Mouse (Mus musculus) intestine, postnatal 0 days (tissue): ENCODE data around the gene Lhcgr. TPM values are rescaled to one million over a fixed set of nuclear protein-coding genes. Genes with fewer than 3 reads are reported as not detected.

ENCODE experiments used
- ATAC-seq: fragments of 200-750 bp; cut with Nextera tagmentation; 2 replicates; pipeline ENCODE4 v1.8.0; 2017; ENCODE audit warnings: mild to moderate bottlenecking, moderate TSS enrichment, moderate library complexity
- H3K27ac ChIP-seq: fragments of 300-500 bp; sonication (generic); 2 replicates; pipeline ENCODE4 v1.5.1; 2014; ENCODE audit warnings: mild to moderate bottlenecking, low read depth, low read length, moderate library complexity
- H3K27me3 ChIP-seq: fragments of 300-500 bp; sonication (generic); replicated peaks from 2 replicates; pipeline ENCODE4 v1.6.1; 2014; ENCODE audit warnings: low read length, mixed read lengths; ENCODE audit not compliant: control insufficient read depth, insufficient read depth
- H3K36me3 ChIP-seq: fragments of 300-500 bp; sonication (generic); 2 replicates; pipeline ENCODE4 v1.6.1; 2014; ENCODE audit warnings: mild to moderate bottlenecking, moderate library complexity; ENCODE audit not compliant: control insufficient read depth, insufficient read depth
- H3K4me1 ChIP-seq: fragments of 300-500 bp; sonication (generic); replicated peaks from 2 replicates; pipeline ENCODE4 v1.6.1; 2014; ENCODE audit warnings: antibody characterized with exemption, low read length, mixed read lengths; ENCODE audit not compliant: control insufficient read depth, insufficient read depth
- H3K4me2 ChIP-seq: fragments of 300-500 bp; sonication (generic); replicated peaks from 2 replicates; pipeline ENCODE4 v1.6.1; 2014; ENCODE audit warnings: low read depth, mild to moderate bottlenecking, moderate library complexity
- H3K4me3 ChIP-seq: fragments of 300-500 bp; sonication (generic); 2 replicates; pipeline ENCODE4 v1.5.1; 2014; ENCODE audit warnings: low read depth, low read length
- H3K9ac ChIP-seq: fragments of 300-500 bp; sonication (generic); 2 replicates; pipeline ENCODE4 v1.6.1; 2014; ENCODE audit warnings: mild to moderate bottlenecking, low read depth, low read length
- H3K9me3 ChIP-seq: fragments of 300-500 bp; sonication (generic); 2 replicates; pipeline ENCODE4 v1.6.1; 2016; ENCODE audit warnings: mixed run types; ENCODE audit not compliant: control insufficient read depth
- CTCF ChIP-seq: sonication (generic); IDR thresholded peaks from 2 replicates; pipeline ENCODE4 v1.5.1; 2016; ENCODE audit warnings: low read depth, mild to moderate bottlenecking, control low read depth, antibody characterized with exemption, moderate library complexity
- WGBS: fragments of 180-500 bp; shearing (Covaris S2); extraction: QIAGEN DNeasy Blood & Tissue Kit; methylation state at CpG from one replicate; pipeline ENCODE4 v1.1.7; 2014; 5-methylcytosine and 5-hydroxymethylcytosine counted together
- polyA plus RNA-seq: library from polyadenylated mRNA; unstranded; fragments of >200 nt; fragmentation: Nextera tagmentation; extraction: Ambion mirVana; gene quantifications from 2 replicates; pipeline ENCODE4 v1.2.1, GENCODE M21; 2015

Gene Lhcgr
- polyA plus RNA-seq, 1 experiment from 2014 or later, result not detected

GRCm38 (mm10) chr17:88700901-88701300 lies 90.9 kb downstream of the Lhcgr start:
- no peak overlapping the region for H3K4me2 ChIP-seq
- no peak overlapping the region for H3K27ac ChIP-seq
- no peak for ATAC-seq

GRCm38 (mm10) chr17:88696656-88697333 lies 95.0 kb downstream of the Lhcgr start:
- TF ChIP-seq CTCF, result no peak
- H3K9ac ChIP-seq, result no peak overlapping the region
- WGBS, result 73% methylated on average over 9 of the region's 9 CpGs
- no peak overlapping the region for H3K27ac ChIP-seq
- H3K4me1 ChIP-seq, result no peaks in the 10 kb centered on the region
- no peak for ATAC-seq
- H3K27me3 ChIP-seq, result no peaks in the 10 kb centered on the region
- H3K36me3 ChIP-seq, result no peaks in the 10 kb centered on the region
- H3K4me2 ChIP-seq, result no peak overlapping the region
- H3K4me3 ChIP-seq, result no peak overlapping the region
- H3K9me3 ChIP-seq, result no peaks in the 10 kb centered on the region

More at GRCm38 (mm10) chr17:88700901-88701300, 90.9 kb downstream of the Lhcgr start:
- Histone ChIP-seq H3K4me3 (no peak overlapping the region), H3K4me1 (no peaks in the 10 kb centered on the region), H3K9ac (no peak overlapping the region), H3K36me3 (no peaks in the 10 kb centered on the region), H3K9me3 (no peaks in the 10 kb centered on the region), H3K27me3 (no peaks in the 10 kb centered on the region)
- no peak for TF ChIP-seq CTCF

GRCm38 (mm10) chr17:88688226-88688625 lies 103.6 kb downstream of the Lhcgr start:
- Histone ChIP-seq H3K9ac (no peak overlapping the region), H3K4me1 (no peaks in the 10 kb centered on the region), H3K27me3 (no peaks in the 10 kb centered on the region), H3K9me3 (no peaks in the 10 kb centered on the region), H3K36me3 (no peaks in the 10 kb centered on the region), H3K4me2 (no peak overlapping the region), H3K27ac (no peak overlapping the region), H3K4me3 (no peak overlapping the region)
- WGBS, result 71% methylated on average over 11 of the region's 11 CpGs
- ATAC-seq, result no peak
- TF ChIP-seq CTCF, result no peak

- 91% methylated on average over 23 of the region's 23 CpGs for WGBS
- H3K36me3 ChIP-seq, result no peaks in the 10 kb centered on the region
- no peak overlapping the region for H3K4me3 ChIP-seq
- no peaks in the 10 kb centered on the region for H3K4me1 ChIP-seq
- no peak for ATAC-seq
- no peak overlapping the region for H3K4me2 ChIP-seq
- H3K27ac ChIP-seq, result no peak overlapping the region
- H3K27me3 ChIP-seq, result no peaks in the 10 kb centered on the region
- no peaks in the 10 kb centered on the region for H3K9me3 ChIP-seq
- no peak for TF ChIP-seq CTCF
- H3K9ac ChIP-seq, result no peak overlapping the region
Observed at GRCm38 (mm10) chr17:88675310-88676309, 116.2 kb downstream of the Lhcgr start.

GRCm38 (mm10) chr17:88670800-88671199 lies 121.0 kb downstream of the Lhcgr start:
- Histone ChIP-seq H3K36me3 (no peaks in the 10 kb centered on the region), H3K9ac (no peak overlapping the region), H3K4me3 (no peak overlapping the region), H3K4me2 (no peak overlapping the region), H3K4me1 (0 out of 2 replicates have a peak, but pooled peaks cover 4% of the 10 kb centered on the region), H3K27me3 (no peaks in the 10 kb centered on the region), H3K27ac (no peak overlapping the region), H3K9me3 (no peaks in the 10 kb centered on the region)
- 50% methylated on average over 4 of the region's 4 CpGs for WGBS
- no peak for ATAC-seq
- no peak for TF ChIP-seq CTCF

GRCm38 (mm10) chr17:88669921-88670320 lies 121.9 kb downstream of the Lhcgr start:
- ATAC-seq, result no peak
- Histone ChIP-seq H3K27ac (no peak overlapping the region), H3K4me3 (no peak overlapping the region), H3K9me3 (no peaks in the 10 kb centered on the region), H3K9ac (no peak overlapping the region), H3K4me1 (0 out of 2 replicates have a peak, but pooled peaks cover 4% of the 10 kb centered on the region), H3K36me3 (no peaks in the 10 kb centered on the region), H3K4me2 (no peak overlapping the region), H3K27me3 (no peaks in the 10 kb centered on the region)
- 80% methylated on average over 2 of the region's 2 CpGs for WGBS
- no peak for TF ChIP-seq CTCF
